Mouse (Mus musculus) embryonic facial prominence, embryonic 12.5 days (tissue): Measurements from ENCODE around the gene Tmem38a. TPM values are rescaled to one million over a fixed set of nuclear protein-coding genes. Genes with fewer than 3 reads are reported as not detected.

Source experiments
- ATAC-seq: fragments of 200-750 bp; cut with Nextera tagmentation; 2 replicates; pipeline ENCODE4 v1.8.0; 2017; ENCODE audit not compliant: insufficient number of reproducible peaks, insufficient read depth, low FRiP score, low TSS enrichment
- H3K27ac ChIP-seq: fragments of 300-500 bp; sonication (generic); 2 replicates; pipeline ENCODE4 v1.5.1; 2016; ENCODE audit warnings: mild to moderate bottlenecking
- H3K27me3 ChIP-seq: fragments of 300-500 bp; sonication (generic); 2 replicates; pipeline ENCODE4 v1.6.1; 2016; ENCODE audit warnings: mild to moderate bottlenecking, moderate library complexity
- H3K36me3 ChIP-seq: fragments of 300-500 bp; sonication (generic); 2 replicates; pipeline ENCODE4 v1.6.1; 2016; ENCODE audit warnings: mild to moderate bottlenecking
- H3K4me1 ChIP-seq: fragments of 300-500 bp; sonication (generic); 2 replicates; pipeline ENCODE4 v1.6.1; 2016
- H3K4me2 ChIP-seq: fragments of 300-500 bp; sonication (generic); replicated peaks from 2 replicates; pipeline ENCODE4 v1.6.1; 2016; ENCODE audit warnings: mild to moderate bottlenecking, moderate library complexity
- H3K4me3 ChIP-seq: fragments of 300-500 bp; sonication (generic); 2 replicates; pipeline ENCODE4 v1.5.1; 2016; ENCODE audit warnings: mild to moderate bottlenecking
- H3K9ac ChIP-seq: fragments of 300-500 bp; sonication (generic); 2 replicates; pipeline ENCODE4 v1.6.1; 2016; ENCODE audit warnings: mild to moderate bottlenecking, moderate library complexity
- H3K9me3 ChIP-seq: fragments of 300-500 bp; sonication (generic); 2 replicates; pipeline ENCODE4 v1.6.1; 2016; ENCODE audit warnings: mild to moderate bottlenecking, moderate library complexity
- WGBS: fragments of 180-500 bp; shearing (Covaris S2); methylation state at CpG from one replicate; pipeline ENCODE4 v1.1.7; 2016; 5-methylcytosine and 5-hydroxymethylcytosine counted together
- polyA plus RNA-seq: library from polyadenylated mRNA; unstranded; fragments of >200 nt; fragmentation: Nextera tagmentation; extraction: Ambion mirVana; gene quantifications from 2 replicates; pipeline ENCODE4 v1.2.1, GENCODE M21; 2016

The Tmem38a gene
- polyA plus RNA-seq, result 16.5 and 17.1 TPM in 2 replicates

DNA sequence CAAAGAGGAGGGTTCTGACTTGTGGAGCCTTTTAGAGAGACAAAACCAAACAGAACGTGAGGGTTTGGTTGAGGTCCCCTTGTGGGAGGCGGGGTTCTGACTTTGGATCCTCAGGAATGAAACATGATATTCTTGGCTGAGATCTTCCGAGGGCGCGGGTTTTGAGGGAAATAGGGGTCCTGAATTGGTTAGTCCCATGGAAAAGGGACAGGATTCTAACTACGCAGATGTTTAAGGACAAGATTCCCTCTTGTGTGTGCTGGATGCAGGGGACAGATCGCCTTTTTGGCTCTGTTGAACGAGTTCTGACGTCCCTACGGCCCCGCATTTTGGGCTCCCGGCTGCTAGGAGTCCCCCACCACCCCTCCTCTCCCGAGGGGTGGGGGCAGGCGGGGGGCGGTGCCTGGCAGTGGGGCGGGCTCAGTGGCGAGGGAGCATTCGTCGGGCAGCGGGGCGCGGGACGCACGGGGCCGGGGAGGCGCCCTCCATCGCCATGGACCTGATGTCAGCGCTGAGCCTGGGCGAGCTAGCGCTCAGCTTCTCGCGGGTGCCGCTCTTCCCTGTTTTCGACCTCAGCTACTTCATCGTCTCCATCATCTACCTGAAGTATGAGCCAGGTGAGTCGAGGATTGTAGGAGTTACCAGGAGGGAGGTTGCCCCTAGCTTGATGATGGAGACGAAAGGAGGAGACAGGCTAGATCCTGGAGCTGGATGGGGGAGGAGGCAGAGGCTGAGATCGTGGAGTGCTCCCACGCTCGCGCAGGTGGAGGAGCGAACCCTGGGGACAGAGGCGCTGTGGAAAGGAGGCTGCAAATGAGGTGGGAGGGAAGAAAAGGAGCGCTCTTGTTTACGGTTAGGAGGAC is at the start of gene Tmem38a:
Gene Tmem38a (plus strand): TSS at position 445 of the 863 bp plus-strand sequence.
- Histone ChIP-seq H3K36me3 (peaks cover 29% of the 10 kb centered on the region), H3K4me3 (peak within 1 kb of the TSS; percentile 53), H3K4me2 (peak within 1 kb of the TSS; percentile 92), H3K9me3 (no peaks in the 10 kb centered on the region), H3K27ac (peak within 1 kb of the TSS; percentile 95), H3K27me3 (no peaks in the 10 kb centered on the region), H3K4me1 (peaks cover 16% of the 10 kb centered on the region), H3K9ac (peak within 1 kb of the TSS; percentile 71)
- no peak; the same call in 1 of the 2 replicates for ATAC-seq
- under 1% methylated on average over 45 of the region's 45 CpGs for WGBS

DNA sequence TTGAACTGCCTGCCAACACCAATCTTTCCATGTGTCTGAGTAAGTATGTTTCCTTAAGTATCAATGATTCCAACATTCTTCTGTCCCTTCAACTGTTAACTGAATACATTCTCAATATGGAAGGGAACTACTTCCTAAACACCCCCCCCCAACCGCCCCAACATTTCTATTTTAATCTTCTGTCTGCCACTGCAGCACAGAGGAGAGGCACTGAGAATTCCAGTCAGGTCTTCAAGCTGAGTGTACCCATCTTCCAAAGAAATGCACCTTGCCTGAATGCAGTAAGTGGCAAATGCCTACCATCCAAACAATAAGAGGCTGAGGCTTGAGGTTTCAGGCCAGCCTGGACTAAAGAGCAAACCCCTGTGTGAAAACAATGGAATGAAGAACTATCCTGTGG is 39.8 kb upstream of the Tmem38a start:
- no peak for ATAC-seq
- H3K4me2 ChIP-seq, result no peak overlapping the region
- 97% methylated on average over 1 of the region's 1 CpGs for WGBS
- no peaks in the 10 kb centered on the region for H3K27me3 ChIP-seq
- peaks cover 4% of the 10 kb centered on the region; the same call in 1 of the 2 replicates for H3K36me3 ChIP-seq
- H3K9ac ChIP-seq, result no peak overlapping the region
- no peaks in the 10 kb centered on the region for H3K9me3 ChIP-seq
- H3K27ac ChIP-seq, result no peak overlapping the region
- H3K4me1 ChIP-seq, result no peaks in the 10 kb centered on the region
- no peak overlapping the region for H3K4me3 ChIP-seq

DNA sequence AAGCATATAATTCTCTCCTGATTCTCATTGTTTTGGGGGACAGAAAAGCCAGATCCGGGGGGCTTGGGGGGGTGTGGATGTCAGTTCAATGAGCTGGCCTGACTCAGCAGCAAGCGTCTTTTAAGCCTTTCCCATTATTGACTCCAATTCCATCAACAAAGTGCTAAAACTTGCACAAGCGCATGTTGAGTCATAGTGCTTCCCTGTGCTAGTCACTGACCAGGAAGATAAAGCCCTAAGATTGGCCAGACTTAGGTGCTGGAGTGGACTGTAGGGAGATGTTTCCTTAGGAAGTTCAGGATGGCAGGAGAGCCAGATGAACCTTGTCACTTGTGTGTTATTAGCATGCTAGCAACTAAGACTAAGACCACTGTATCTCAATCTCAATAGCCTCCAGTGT is 37.0 kb upstream of the Tmem38a start:
- ATAC-seq, result no peak
- Histone ChIP-seq H3K27me3 (no peaks in the 10 kb centered on the region), H3K4me1 (no peaks in the 10 kb centered on the region), H3K4me2 (no peak overlapping the region), H3K27ac (no peak overlapping the region), H3K9ac (no peak overlapping the region), H3K4me3 (no peak overlapping the region), H3K36me3 (peaks cover 4% of the 10 kb centered on the region; the same call in 1 of the 2 replicates), H3K9me3 (no peaks in the 10 kb centered on the region)
- 91% methylated on average over 3 of the region's 3 CpGs for whole genome bisulfite sequencing

DNA sequence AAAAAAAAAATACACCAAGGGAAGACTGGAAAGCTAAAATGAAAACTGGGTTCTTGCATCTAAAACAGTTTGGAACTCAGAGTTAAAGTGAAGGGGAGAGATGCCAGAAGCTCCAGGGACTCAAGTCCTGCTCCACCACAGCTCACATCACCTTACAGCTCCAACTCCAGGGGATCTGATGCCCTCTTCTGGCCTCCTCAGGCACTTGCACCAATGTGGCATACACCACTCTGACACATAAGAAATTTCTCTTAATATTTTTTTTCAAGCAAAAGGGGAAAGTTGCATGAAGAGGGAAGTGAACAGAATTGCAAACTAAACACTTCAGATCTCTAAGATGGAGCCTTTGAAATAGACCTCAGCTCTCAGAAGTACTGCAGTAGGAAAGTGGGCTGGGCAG is 32.6 kb upstream of the Tmem38a start:
- peaks cover 4% of the 10 kb centered on the region; the same call in 1 of the 2 replicates for H3K36me3 ChIP-seq
- no peak overlapping the region for H3K4me3 ChIP-seq
- H3K27ac ChIP-seq, result no peak overlapping the region
- H3K27me3 ChIP-seq, result no peaks in the 10 kb centered on the region
- H3K4me2 ChIP-seq, result no peak overlapping the region
- H3K4me1 ChIP-seq, result no peaks in the 10 kb centered on the region
- no peaks in the 10 kb centered on the region for H3K9me3 ChIP-seq
- H3K9ac ChIP-seq, result no peak overlapping the region
- ATAC-seq, result no peak

DNA sequence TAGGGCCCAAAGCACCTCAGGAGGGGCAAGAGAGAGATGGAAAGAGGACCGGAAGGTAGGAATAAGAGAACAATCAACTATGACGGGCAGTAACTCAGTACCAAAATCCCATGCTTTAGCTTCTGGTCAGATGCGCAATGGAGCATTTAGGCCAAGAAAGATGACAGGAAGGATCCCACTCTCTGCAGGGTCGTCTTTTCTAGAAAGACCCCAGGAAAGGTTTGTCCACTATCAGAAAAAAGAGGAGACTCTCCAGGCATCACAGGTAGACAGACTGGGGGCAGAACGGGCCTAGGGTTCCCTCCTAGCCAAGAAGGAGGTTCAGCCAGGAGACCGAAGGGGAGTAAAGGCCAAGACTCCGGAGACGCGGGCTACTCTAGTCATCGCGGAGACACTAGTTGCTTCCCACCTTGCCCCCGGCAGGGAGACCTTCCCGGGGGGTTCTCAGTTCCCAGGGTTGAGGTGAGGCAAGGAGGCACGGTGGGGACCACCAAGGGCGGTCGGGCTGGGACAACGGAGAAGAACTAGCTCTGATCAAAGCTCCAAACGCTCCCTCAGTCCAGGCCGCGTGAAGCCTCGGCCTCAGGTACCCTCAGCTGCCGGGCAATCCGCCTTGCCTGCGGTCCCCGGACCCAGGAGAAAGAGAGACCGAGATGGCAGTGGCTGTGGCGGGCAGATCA is 24.6 kb upstream of the Tmem38a start:
- peaks cover 24% of the 10 kb centered on the region for H3K4me1 ChIP-seq
- peaks cover 3% of the 10 kb centered on the region; the same call in 1 of the 2 replicates for H3K36me3 ChIP-seq
- 2% methylated on average over 27 of the region's 27 CpGs for WGBS
- H3K4me2 ChIP-seq, result peak overlapping the region; percentile 72
- H3K9ac ChIP-seq, result peak overlapping the region; percentile 98
- H3K27ac ChIP-seq, result peak overlapping the region; percentile 96; the same call in 1 of the 2 replicates
- H3K4me3 ChIP-seq, result peak overlapping the region; percentile 96
- no peaks in the 10 kb centered on the region for H3K27me3 ChIP-seq
- H3K9me3 ChIP-seq, result no peaks in the 10 kb centered on the region
- no peak for ATAC-seq

DNA sequence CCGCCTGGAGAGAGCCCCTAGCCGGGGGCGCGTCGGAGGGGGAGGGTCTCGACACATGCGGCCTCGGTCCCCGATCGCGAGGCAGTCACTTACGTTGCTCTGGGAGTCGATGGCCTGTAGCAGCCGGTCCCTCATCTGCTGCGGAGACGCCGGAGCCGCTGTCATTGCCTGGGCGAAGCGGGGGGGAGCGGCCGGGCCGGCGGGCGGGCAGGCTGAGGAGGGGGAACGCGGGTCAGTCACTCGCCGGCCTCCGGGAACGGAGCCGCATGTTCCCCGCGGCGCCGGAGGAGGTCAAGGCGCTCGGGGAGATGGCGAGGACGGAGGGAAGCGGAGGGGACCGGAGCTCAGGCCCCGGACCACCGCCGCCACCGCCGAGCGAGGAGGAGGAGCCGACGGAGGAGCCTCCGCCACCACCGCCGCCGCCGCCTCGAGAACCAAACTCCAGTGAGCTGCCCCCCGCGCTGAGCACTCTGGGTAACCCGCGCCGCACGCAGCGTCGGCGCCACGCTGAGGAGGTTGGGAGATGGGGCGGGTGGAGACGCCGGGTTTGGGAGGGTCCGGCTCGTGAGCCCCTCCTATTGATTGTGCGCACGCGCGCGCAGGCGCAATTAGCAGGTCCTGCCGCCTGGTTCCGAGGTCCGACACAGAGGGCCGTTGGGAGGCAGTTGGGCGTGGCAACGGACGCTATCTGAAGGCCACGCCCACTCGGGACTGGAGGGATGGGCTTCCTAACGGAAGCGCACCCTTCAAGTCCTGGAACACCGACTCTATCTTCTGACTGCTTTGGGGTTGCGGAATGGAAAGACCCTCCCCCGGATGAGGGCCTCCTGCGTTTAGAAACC is 23.8 kb upstream of the Tmem38a start, which contains the start of gene Med26:
Gene Med26 (minus strand): TSS at position 469 of the 842 bp plus-strand sequence.
- H3K27me3 ChIP-seq, result no peaks in the 10 kb centered on the region
- H3K4me1 ChIP-seq, result peaks cover 24% of the 10 kb centered on the region
- peak; percentile 94 for ATAC-seq
- peak within 1 kb of the TSS; percentile 96 for H3K4me3 ChIP-seq
- H3K36me3 ChIP-seq, result peaks cover 3% of the 10 kb centered on the region; the same call in 1 of the 2 replicates
- peak within 1 kb of the TSS; percentile 98 for H3K9ac ChIP-seq
- 2% methylated on average over 75 of the region's 92 CpGs for WGBS
- H3K27ac ChIP-seq, result peak within 1 kb of the TSS; percentile 96
- H3K4me2 ChIP-seq, result peak within 1 kb of the TSS; percentile 72
- H3K9me3 ChIP-seq, result no peaks in the 10 kb centered on the region

DNA sequence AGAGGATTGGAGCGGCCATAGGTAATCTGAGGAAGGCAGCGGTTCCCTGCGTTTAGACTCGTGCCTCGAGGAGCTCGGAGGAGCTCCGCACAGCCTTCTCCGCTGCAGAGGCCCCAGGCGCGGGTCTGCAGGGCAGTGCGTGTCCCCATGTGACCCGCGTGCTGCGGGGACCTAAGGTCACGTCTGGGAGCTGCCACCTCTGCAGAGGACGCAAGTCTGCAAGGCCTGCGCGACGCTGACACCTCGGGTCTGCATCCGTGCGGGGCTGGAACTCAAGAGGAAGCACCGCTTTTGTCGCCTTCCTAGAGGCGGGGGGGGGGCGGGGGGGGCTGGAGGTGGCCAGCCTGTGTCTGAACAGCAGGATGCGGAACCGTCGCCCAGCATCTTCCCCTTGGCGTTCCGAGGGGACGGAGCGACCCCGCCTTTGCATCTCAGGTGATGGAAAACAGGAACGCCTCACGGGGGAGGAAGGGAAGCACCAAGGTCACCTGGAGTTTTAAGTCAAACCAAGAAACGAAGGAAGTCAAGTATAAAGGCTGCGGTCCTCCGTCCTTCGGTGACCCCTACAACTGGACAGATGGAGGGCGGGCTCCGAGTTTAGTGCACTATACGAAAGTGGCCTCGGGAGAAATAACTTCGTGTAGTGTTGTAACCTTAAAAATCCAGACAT is 23.1 kb upstream of the Tmem38a start:
- H3K4me1 ChIP-seq, result peaks cover 24% of the 10 kb centered on the region
- peak overlapping the region; percentile 72 for H3K4me2 ChIP-seq
- peaks cover 6% of the 10 kb centered on the region; the same call in 1 of the 2 replicates for H3K36me3 ChIP-seq
- peak overlapping the region; percentile 96 for H3K27ac ChIP-seq
- peak overlapping the region; percentile 96 for H3K4me3 ChIP-seq
- H3K27me3 ChIP-seq, result no peaks in the 10 kb centered on the region
- H3K9me3 ChIP-seq, result no peaks in the 10 kb centered on the region
- H3K9ac ChIP-seq, result peak overlapping the region; percentile 98
- WGBS, result under 1% methylated on average over 44 of the region's 45 CpGs
- peak; percentile 17; the same call in 1 of the 2 replicates for ATAC-seq

DNA sequence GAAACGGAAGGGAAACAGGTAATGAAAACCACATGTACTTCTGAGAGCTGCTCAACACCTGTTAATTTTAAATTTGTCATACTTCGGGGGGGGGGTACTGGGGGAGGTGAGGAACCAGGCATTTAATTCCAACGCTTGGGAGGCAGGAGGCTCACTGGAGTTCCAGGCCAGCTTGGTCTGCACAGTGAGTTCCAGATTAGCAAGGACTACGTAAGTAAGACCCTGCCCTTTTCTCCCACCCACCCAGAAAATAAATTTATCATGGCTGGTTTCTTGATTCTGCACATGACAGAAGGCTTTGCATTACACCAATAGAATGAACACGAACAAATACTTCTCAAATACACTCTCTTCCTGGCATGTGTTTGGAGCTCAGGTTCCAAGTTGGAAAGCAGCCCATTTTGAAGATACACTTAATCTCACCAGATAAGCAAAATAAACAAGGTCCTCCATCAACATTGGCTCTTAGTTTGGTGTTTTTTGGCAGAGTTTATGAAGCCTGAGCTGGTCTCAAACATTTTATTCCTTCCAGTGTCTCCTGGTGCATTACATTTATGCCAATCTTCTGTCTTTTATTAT is 22.5 kb upstream of the Tmem38a start:
- H3K9ac ChIP-seq, result peak overlapping the region; percentile 98; the same call in 1 of the 2 replicates
- peaks cover 24% of the 10 kb centered on the region for H3K4me1 ChIP-seq
- ATAC-seq, result no peak
- H3K4me2 ChIP-seq, result peak overlapping the region; percentile 72
- no peaks in the 10 kb centered on the region for H3K9me3 ChIP-seq
- WGBS, result 14% methylated on average over 5 of the region's 5 CpGs
- peak overlapping the region; percentile 96 for H3K4me3 ChIP-seq
- H3K27ac ChIP-seq, result no peak overlapping the region
- H3K36me3 ChIP-seq, result peaks cover 6% of the 10 kb centered on the region; the same call in 1 of the 2 replicates
- no peaks in the 10 kb centered on the region for H3K27me3 ChIP-seq

DNA sequence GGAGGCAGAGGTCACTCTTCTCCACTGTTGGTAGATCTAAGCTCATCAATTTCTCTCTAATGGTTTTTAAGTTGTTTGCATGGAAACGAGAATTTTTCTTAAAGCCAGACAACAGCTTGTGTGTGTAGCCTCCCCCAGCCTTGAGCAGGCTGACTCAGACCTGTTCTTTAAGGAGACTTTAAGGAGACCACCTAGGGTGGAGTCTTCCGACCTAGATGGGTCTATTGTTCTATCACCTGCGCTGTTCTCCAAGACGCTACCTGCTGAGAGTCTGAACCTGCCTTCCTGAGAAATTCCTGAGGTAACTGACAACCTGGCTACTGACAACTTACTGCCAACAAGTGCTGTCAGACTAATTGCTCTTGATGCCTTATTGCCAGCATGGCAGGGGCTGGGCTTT is 16.1 kb upstream of the Tmem38a start:
- H3K27ac ChIP-seq, result no peak overlapping the region
- no peak for ATAC-seq
- H3K9me3 ChIP-seq, result no peaks in the 10 kb centered on the region
- H3K4me1 ChIP-seq, result no peaks in the 10 kb centered on the region
- peaks cover 25% of the 10 kb centered on the region for H3K36me3 ChIP-seq
- WGBS, result 49% methylated on average over 4 of the region's 4 CpGs
- no peak overlapping the region for H3K9ac ChIP-seq
- no peak overlapping the region for H3K4me2 ChIP-seq
- no peaks in the 10 kb centered on the region for H3K27me3 ChIP-seq
- no peak overlapping the region for H3K4me3 ChIP-seq

DNA sequence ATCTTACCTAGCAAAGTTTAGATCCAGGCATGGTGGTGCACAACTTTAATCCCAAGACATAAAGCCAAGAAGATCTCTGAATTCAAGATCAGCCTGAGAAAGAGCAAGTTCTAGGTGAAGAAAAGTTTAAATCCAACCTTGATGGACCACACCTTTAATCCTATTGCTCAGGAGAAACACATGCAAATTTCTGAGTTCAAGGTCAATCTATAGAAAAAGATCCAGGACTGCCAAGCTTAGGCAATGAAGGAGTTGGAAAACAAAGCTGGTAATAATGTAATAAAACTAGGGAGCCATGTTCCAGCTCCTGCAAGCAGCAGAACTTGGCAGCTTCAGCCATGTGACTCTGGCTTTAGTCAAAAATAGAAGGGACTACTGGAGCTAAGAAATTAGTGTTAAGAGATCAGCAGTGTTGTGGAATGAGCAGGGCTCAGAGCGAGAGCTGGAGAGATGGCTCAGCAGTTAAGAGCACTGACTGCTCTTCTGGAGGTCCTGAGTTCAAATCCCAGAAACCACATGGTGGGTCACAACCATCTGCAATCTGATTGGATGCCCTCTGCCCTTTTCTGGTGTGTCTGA is 10.7 kb upstream of the Tmem38a start:
- H3K27ac ChIP-seq, result no peak overlapping the region
- H3K36me3 ChIP-seq, result peaks cover 46% of the 10 kb centered on the region
- H3K9me3 ChIP-seq, result no peaks in the 10 kb centered on the region
- no peak overlapping the region for H3K9ac ChIP-seq
- no peaks in the 10 kb centered on the region for H3K27me3 ChIP-seq
- H3K4me2 ChIP-seq, result no peak overlapping the region
- no peaks in the 10 kb centered on the region for H3K4me1 ChIP-seq
- WGBS, result 90% methylated on average over 1 of the region's 1 CpGs
- ATAC-seq, result no peak
- no peak overlapping the region for H3K4me3 ChIP-seq
